ENCODE assay signal across 16 mouse cellular contexts in the genomic region with DNA sequence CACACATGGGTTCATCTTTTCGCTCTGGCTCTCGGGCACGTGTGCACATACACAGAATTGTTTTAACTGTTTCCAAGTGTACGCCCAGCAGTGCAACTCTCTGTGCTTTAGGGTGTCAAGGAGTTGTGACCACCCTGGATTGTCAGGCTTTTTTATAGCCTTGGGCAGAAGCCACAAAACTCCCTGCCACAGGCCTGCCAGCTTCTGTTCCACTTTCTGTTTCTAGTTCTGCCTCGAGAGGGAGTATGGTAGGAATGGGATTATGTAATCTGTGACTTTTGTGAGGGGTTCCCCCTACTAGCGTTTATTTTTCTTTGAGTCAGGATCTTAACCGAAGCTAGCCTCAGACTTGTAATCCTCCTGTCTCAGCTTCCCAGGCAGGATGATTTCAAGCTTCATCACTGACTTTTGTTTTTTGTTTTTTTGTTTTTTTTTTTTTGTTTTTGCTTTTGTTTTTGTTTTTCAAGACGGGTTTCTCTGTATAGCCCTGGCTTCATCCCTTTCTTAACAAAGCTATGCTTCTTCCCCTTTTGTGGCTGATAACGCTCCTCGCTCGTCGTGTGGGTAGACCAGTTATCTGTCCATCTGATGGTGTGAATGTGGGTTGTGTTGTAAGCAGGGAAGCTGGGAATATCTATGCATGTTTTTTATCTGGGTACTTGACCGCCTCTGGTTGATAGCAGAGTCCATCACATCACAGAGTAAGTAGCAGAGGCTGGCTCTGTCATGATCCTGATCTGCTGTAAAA. TPM values are rescaled to one million over a fixed set of nuclear protein-coding genes. Genes with fewer than 3 reads are reported as not detected.
DNase-seq lines count a peak whose midpoint lies in the region; ATAC-seq and TF ChIP-seq lines count a peak whose summit lies in the region.
"Had no signal": no experiment of that assay in that cellular context is flagged by ENCODE, and none has a peak within 500 bp of the region (broad histone marks: within the 10 kb centered on the region; RNA-seq: fewer than 3 reads in every experiment).

No protein-coding gene starts in this region.

- H3K27ac ChIP-seq in liver, embryonic 15.5 days (replicated peaks), result no peak overlapping the region
- H3K27ac ChIP-seq in stomach, postnatal 0 days (replicated peaks), result no peak overlapping the region
- H3K27ac ChIP-seq: embryonic facial prominence, embryonic 15.5 days; gastrocnemius, adult 2 months; neural tube, embryonic 15.5 days had no signal

- no peak for TF ChIP-seq CTCF in stomach, postnatal 0 days (IDR thresholded peaks at IDR 0.05; ENCODE audit: low read depth)

- no peak for DNase-seq in liver
- peak; percentile 54 for DNase-seq in adipocyte (ENCODE audit: low spot score)
- peak; percentile 15 for DNase-seq in splenic B cell, adult 2 months (ENCODE audit: low read depth, low spot score)
- no peak for DNase-seq in stomach, postnatal 0 days (ENCODE audit: low spot score)
- no peak for DNase-seq in kidney, adult 18-20 months
- DNase-seq: cerebellum, postnatal 14 days; gastrocnemius, adult 2 months; right cerebral cortex, adult 18-20 months; thymus, adult 2 months had no signal

- H3K9ac ChIP-seq in liver, embryonic 15.5 days, result no peak overlapping the region
- H3K9ac ChIP-seq in stomach, postnatal 0 days (ENCODE audit: low read length), result no peak overlapping the region
- H3K9ac ChIP-seq: embryonic facial prominence, embryonic 15.5 days; neural tube, embryonic 15.5 days had no signal

- no peak overlapping the region for H3K4me3 ChIP-seq in liver, embryonic 15.5 days (replicated peaks)
- no peak overlapping the region for H3K4me3 ChIP-seq in stomach, postnatal 0 days (ENCODE audit: low read depth, low read length)
- H3K4me3 ChIP-seq: embryonic facial prominence, embryonic 15.5 days; gastrocnemius, adult 2 months; neural tube, embryonic 15.5 days had no signal

- peaks cover 31% of the 10 kb centered on the region for H3K36me3 ChIP-seq in liver, embryonic 15.5 days (replicated peaks)
- H3K36me3 ChIP-seq in splenic B cell, adult 2 months (ENCODE audit: control insufficient read depth, insufficient read depth, low read length, poor library complexity, severe bottlenecking), result peaks cover 13% of the 10 kb centered on the region
- H3K36me3 ChIP-seq in stomach, postnatal 0 days (ENCODE audit: control insufficient read depth, insufficient read depth, low read length), result peaks cover 34% of the 10 kb centered on the region

- TF ChIP-seq EP300 in stomach, postnatal 0 days (optimal IDR thresholded peaks at IDR 0.05), result no peak

- peak overlapping the region; percentile 8 for H3K4me2 ChIP-seq in liver, embryonic 15.5 days
- no peak overlapping the region for H3K4me2 ChIP-seq in stomach, postnatal 0 days (replicated peaks; ENCODE audit: low read depth)
- H3K4me2 ChIP-seq: embryonic facial prominence, embryonic 15.5 days; neural tube, embryonic 15.5 days had no signal

- H3K4me1 ChIP-seq in liver, embryonic 15.5 days (replicated peaks), result peaks cover 5% of the 10 kb centered on the region; the same call in 1 of the 2 replicates
- H3K4me1 ChIP-seq in stomach, postnatal 0 days (replicated peaks; ENCODE audit: control insufficient read depth, insufficient read depth), result no peaks in the 10 kb centered on the region
- H3K4me1 ChIP-seq: embryonic facial prominence, embryonic 15.5 days; neural tube, embryonic 15.5 days had no signal

- H3K9me3 ChIP-seq in liver, embryonic 15.5 days (replicated peaks), result 0 out of 2 replicates have a peak, but pooled peaks cover 2% of the 10 kb centered on the region
- H3K9me3 ChIP-seq in stomach, postnatal 0 days (ENCODE audit: control insufficient read depth, low read length), result no peaks in the 10 kb centered on the region
- H3K9me3 ChIP-seq: embryonic facial prominence, embryonic 15.5 days; neural tube, embryonic 15.5 days had no signal

- no peak for ATAC-seq in liver, embryonic 15.5 days (ENCODE audit: insufficient read depth)
- peak; percentile 67 to 86 for ATAC-seq in hematopoietic stem cell, adult 5-6 weeks (replicated peaks in 1 of 2; ENCODE audit: insufficient read depth in 1 of 2, low FRiP score in 2 of 2, low TSS enrichment in 1 of 2, low read depth in 1 of 2, poor library complexity in 2 of 2, severe bottlenecking in 2 of 2)
- no peak for ATAC-seq in stomach, postnatal 0 days (ENCODE audit: low FRiP score, low TSS enrichment)
- ATAC-seq: forebrain, embryonic 14.5 days; hindbrain, embryonic 16.5 days had no signal

- no peaks in the 10 kb centered on the region for H3K27me3 ChIP-seq in liver, embryonic 15.5 days
- no peaks in the 10 kb centered on the region for H3K27me3 ChIP-seq in splenic B cell, adult 2 months (ENCODE audit: control insufficient read depth, insufficient read depth, low read length, poor library complexity, severe bottlenecking)
- no peaks in the 10 kb centered on the region for H3K27me3 ChIP-seq in stomach, postnatal 0 days (ENCODE audit: control insufficient read depth, insufficient read depth, low read length)
- H3K27me3 ChIP-seq: embryonic facial prominence, embryonic 15.5 days; neural tube, embryonic 15.5 days had no signal

- WGBS in liver, embryonic 15.5 days (ENCODE audit: insufficient replicate concordance), result 36% methylated on average over 13 of the region's 13 CpGs
- 84% methylated on average over 13 of the region's 13 CpGs for WGBS in stomach, postnatal 0 days

RNA-seq across cellular contexts. Expression of gene Tesmin, which starts 28.6 kb away (rescaled TPM):
- 0.26 and 0.39 TPM in 2 replicates for polyA plus RNA-seq in liver, embryonic 15.5 days (2015; fragmentation: Nextera tagmentation; extraction: Ambion mirVana)
- 0.30 and 2.1 TPM in 2 replicates for total RNA-seq in hematopoietic stem cell, adult 5-6 weeks (2017)
- 0.34 and 0.48 TPM in 2 replicates for polyA plus RNA-seq in stomach, postnatal 0 days (2015; fragmentation: Nextera tagmentation; extraction: Ambion mirVana)

RNA-seq across cellular contexts. Expression of gene Cpt1a, which starts 37.9 kb away (rescaled TPM):
- polyA plus RNA-seq in liver, embryonic 15.5 days (2015; fragmentation: Nextera tagmentation; extraction: Ambion mirVana), result 5.8 and 6.8 TPM in 2 replicates
- 52.3 and 59.7 TPM in 2 replicates for total RNA-seq in hematopoietic stem cell, adult 5-6 weeks (2017)
- 59.5 and 62.0 TPM in 2 replicates for polyA plus RNA-seq in stomach, postnatal 0 days (2015; fragmentation: Nextera tagmentation; extraction: Ambion mirVana)

RNA-seq across cellular contexts. Expression of gene Gal, which starts 54.3 kb away (rescaled TPM):
- polyA plus RNA-seq in liver, embryonic 15.5 days (2015; fragmentation: Nextera tagmentation; extraction: Ambion mirVana), result 0.12 and 0.15 TPM in 2 replicates
- total RNA-seq in hematopoietic stem cell, adult 5-6 weeks (2017), result not detected in 2 replicates
- polyA plus RNA-seq in stomach, postnatal 0 days (2015; fragmentation: Nextera tagmentation; extraction: Ambion mirVana), result 10.2 and 11.8 TPM in 2 replicates
- polyA plus RNA-seq: liver, adult 2 months had no signal

Comparison
In these comparisons a context has a peak if more than half of its experiments do, and no peak if none do; other contexts are left out.
1. ATAC-seq: peak in hematopoietic stem cell, adult 5-6 weeks (2 of 2); none in liver, embryonic 15.5 days (single experiment) and stomach, postnatal 0 days (single experiment).
2. DNase-seq: peak in adipocyte (single experiment) and splenic B cell, adult 2 months (single experiment); none in liver (single experiment), stomach, postnatal 0 days (single experiment) and kidney, adult 18-20 months (single experiment).